Mouse (Mus musculus) testis, adult 2 months (tissue): ENCODE data around the gene Ttc7.

Source experiments
- CTCF ChIP-seq: fragments of 200-500 bp; IDR thresholded peaks from 2 replicates; pipeline ENCODE4 v1.5.1; 2012; ENCODE audit warnings: low read depth, mild to moderate bottlenecking, inconsistent platforms, low read length, moderate library complexity; ENCODE audit not compliant: control insufficient read depth, insufficient read depth, insufficient replicate concordance
- POLR2A ChIP-seq: fragments of 200-500 bp; IDR thresholded peaks from 2 replicates; pipeline ENCODE4 v1.6.1; 2012; ENCODE audit warnings: low read depth, mild to moderate bottlenecking, inconsistent platforms, low read length, moderate library complexity; ENCODE audit not compliant: control insufficient read depth

GRCm38 (mm10) chr17:87289367-87289766, 6.7 kb downstream of the Ttc7 start:
- no peak for TF ChIP-seq CTCF
- TF ChIP-seq POLR2A: no peak
